Mouse (Mus musculus) gastrocnemius, postnatal 14 days (tissue): ENCODE measurements around the gene Sap30l. TPM values are rescaled to one million over a fixed set of nuclear protein-coding genes. Genes with fewer than 3 reads are reported as not detected.
"Not testable (repeated sequence)": the region's sequence is repeated elsewhere in the genome, so short reads cannot be mapped to it uniquely, and the experiment has no call there.

Experiments used
- DNase-seq: peaks from one replicate; pipeline ENCODE4 v3.0.0; 2021; ENCODE audit warnings: mixed read lengths
- intact Hi-C: fragments of 180-260 bp; cut with DNase I; formaldehyde crosslinking; loops from one replicate; pipeline ENCODE4 v1.15.1; 2025; ENCODE audit warnings: low total_unique reads
- total RNA-seq, 2 experiments: library from RNA; stranded (reverse); gene quantifications; 2 replicates each; pipeline ENCODE4 v1.2.3; 2021

Sap30l gene
- total RNA-seq, 2 experiments from 2014 or later = 22.9 to 24.5 TPM

DNA sequence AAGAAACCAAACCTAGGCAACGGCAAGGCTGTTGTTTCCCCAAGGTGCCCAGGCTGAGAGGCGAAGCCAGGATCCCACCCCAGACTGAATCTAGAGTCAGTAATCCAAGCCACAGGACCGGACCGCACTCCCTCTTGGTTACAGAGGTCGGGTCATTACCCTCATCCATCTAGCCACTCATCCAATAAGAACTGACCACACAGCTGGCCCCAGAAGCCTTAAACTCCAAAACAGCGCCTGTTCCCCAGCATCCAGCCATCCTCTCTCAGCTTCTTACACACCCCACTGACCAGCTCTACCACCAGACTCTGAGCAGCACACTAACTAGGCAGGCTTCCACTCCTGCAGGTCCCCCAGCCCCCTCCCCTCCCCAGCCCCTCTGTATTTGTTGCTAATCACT lies 6.4 kb upstream of the Sap30l start:
- no peak for DNase-seq
- intact Hi-C loops = no loop called here

GRCm38 (mm10) chr11:57797828-57798227 lies 3.6 kb upstream of the Sap30l start:
- intact Hi-C loops = no loop called here
- DNase-seq = no peak

- intact Hi-C loops = no loop called here
- no peak for DNase-seq
Observed at GRCm38 (mm10) chr11:57799456-57799855, 2.0 kb upstream of the Sap30l start.

DNA sequence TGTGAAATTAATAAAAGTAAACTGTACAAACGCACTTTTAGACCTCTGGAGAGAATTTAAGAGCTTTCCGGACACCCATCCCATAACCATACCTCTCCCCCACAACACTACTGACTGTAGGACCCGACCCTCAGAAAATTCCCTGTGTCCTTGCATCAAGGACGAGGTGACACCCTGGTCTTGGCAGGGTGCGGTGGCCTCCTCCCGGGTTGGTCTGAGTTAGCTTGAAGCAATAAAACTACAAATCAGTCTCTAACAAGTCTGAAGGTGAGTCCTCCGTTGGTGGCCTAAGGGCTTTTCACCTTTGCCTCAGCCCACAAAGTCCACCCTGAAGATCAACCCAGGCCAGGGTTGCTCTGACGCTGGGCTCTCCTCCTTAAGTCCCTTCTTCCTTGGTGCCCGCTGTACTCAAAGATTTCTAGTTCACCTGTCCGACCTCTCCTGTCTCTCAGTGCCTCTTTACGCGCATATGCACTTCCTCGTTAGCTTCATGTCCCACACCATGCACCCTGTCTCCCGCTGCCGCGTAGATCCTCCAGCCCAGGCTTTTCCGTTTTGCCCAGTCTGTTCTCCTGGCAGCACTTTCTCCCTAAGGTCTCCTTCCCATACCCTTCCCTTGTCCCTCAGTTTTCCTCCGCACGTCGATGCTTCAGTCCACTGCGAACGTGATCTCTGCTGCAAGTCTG lies 1.0 kb upstream of the Sap30l start:
- DNase-seq = no peak
- intact Hi-C loops = no loop called here

DNA sequence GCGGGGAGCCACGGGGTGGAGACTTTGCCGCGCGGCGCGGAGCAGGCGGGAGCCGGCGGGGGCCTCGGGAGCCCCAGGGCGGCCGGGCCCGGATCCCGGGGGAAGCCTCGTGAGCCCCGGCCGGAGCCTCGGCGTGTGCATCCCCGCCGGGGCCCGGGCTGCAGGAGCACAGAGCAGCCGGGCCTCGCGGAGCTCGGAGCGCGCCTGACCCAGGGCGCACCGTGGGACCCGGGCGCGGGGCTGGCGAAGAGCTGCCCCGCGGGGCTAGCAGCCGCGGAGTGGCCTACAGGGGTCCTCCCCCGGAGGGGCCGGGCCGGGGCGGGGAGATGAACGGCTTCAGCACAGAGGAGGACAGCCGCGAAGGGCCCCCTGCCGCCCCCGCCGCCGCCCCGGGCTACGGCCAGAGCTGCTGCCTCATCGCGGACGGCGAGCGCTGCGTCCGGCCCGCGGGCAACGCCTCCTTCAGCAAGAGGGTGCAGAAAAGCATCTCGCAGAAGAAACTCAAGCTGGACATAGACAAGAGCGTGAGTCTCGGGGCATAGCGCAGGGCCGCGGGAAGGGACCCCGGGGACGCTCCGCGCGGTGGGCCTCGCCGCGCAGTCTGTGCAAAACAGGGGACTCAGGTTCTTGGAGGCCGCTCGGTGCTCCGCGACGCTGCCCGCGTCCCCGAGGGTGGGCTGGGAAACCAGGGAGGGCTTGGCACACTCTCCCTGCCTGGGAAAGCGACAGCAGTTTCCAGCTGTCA lies 501 bp downstream of the Sap30l start:
- intact Hi-C loops = no loop called here
- DNase-seq = peak; percentile 80

DNA sequence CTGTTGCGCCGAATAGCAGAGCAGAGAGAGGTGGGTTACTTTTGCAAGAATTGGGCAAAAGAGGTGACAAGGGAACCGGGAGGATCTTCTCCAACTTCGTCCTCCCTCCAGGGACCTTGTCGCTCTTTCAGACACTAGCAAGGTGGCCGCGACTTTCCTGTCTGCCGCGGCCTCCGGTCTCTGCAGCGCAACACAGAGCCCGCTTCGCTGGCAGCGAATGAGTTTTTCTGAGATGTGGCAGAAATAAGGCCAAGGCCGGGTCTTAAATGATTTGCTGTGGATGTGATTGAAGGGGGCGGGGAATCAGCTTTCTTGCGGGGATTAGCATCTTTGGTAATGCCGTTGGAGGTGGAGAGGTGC lies 1.1 kb downstream of the Sap30l start:
- DNase-seq = no peak
- intact Hi-C loops = no loop called here

DNA sequence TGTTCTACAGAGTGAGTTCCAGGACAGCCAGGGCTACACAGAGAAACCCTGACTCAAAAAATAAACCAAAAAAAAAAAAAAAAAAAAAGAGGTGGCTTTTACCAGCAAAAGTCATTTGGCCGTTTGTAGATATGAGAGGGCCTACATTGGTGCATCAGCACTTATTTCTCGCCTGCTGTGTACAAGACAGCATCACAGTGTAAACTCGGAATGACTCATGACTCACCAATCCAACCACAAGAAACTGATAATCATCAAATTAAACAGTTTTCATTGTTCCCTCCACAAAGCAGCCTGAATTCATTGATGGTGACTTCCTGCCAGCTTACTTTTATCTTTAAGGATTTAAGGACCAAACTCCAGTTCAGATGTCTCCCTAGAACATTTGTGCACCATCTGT lies 3.6 kb downstream of the Sap30l start:
- intact Hi-C loops = no loop called here
- DNase-seq = no peak

- intact Hi-C loops = no loop called here
- DNase-seq = no peak
Observed at GRCm38 (mm10) chr11:57809017-57809731, 7.7 kb downstream of the Sap30l start.

- DNase-seq = no peak
- intact Hi-C loops = no loop called here
Observed at GRCm38 (mm10) chr11:57809732-57810098, 8.3 kb downstream of the Sap30l start.

DNA sequence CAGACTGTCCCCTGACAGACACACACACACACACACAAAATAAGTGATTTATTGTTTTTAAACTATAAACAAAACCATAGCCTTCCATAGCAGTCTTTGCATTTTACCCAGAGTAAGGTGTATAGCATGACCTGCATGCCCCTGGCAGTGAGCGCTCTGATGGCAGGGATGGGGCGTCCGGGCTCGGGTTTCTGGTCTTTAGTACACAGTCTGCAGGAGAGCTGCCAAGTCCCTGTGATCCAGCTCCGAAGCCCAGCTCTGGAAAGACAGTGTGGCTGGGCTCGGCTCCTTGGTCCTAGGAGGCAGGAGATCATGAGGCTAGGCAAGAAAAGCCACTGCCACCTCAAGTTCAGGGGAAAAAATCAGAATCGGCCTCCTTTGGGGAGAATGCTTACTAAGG lies 9.6 kb downstream of the Sap30l start:
- intact Hi-C loops = no loop called here
- DNase-seq = peak; percentile 67

- no peak for DNase-seq
- intact Hi-C loops = no loop called here
Observed at GRCm38 (mm10) chr11:57812212-57812611, 10.8 kb downstream of the Sap30l start.

DNA sequence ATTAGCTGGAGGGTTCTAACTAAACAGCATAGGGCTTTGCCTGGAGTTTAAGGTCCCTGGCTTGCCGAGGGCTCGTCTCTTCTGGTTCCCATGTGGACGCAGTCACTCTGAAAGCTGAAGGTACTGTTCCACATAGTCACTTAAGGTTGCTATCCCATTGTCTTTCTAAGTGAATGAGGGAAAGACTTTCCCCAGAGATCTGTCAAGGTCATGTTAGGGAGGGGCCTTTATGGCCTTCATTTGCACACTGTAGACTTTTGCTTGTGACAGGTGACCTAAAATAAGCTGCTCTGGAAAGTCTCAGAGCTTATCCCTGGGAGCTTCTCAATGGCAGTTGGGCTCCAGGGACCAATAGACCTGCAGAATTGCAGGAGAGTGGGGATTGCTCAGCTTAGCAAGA lies 12.2 kb downstream of the Sap30l start:
- intact Hi-C loops = no loop called here
- no peak for DNase-seq

GRCm38 (mm10) chr11:57818189-57818588 lies 16.8 kb downstream of the Sap30l start:
- intact Hi-C loops = loop anchor here (2.0 kb wide), 1 partner anchor 117 kb away; no protein-coding TSS in a partner anchor
- no peak for DNase-seq

DNA sequence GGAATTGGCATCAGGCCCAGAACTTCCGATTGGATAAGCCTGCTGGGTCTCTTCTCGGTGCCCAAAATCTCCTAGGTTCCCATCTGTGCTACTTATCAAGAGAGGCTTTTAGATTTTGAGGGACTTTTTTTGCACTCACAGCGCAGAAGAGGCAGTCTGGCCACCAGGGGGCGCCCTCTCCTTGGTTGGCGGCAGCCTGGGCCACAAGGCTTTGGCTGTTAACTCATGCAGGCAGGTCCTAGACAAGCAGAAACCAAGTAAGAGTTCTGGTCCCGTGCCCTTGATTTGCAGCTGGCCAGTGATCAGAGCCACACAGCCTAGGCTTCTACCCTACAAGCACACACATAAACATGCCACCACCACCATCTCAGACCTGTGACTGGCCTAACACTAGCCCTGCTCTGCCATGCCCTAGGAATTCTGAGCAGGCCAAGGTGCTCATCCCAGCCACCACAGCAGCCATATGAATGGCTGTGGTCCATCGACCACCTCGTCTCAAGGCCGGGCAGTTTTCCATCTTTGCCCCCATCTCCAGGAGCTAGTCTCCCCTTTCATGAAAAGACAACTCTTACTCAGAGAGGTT lies 18.7 kb downstream of the Sap30l start:
- intact Hi-C loops = loop anchor here (2.0 kb wide), 1 partner anchor 115 kb away; no protein-coding TSS in a partner anchor
- peak; percentile 86 for DNase-seq

- intact Hi-C loops = not testable (repeated sequence)
Observed at GRCm38 (mm10) chr11:57823159-57823558, 21.7 kb downstream of the Sap30l start.

GRCm38 (mm10) chr11:57823714-57824113 lies 22.3 kb downstream of the Sap30l start:
- intact Hi-C loops = no loop called here
- no peak for DNase-seq

More at GRCm38 (mm10) chr11:57823159-57823558, 21.7 kb downstream of the Sap30l start:
- not testable (repeated sequence) for DNase-seq

GRCm38 (mm10) chr11:57825234-57825633 lies 23.8 kb downstream of the Sap30l start:
- DNase-seq, intact Hi-C loops: not testable (repeated sequence)

GRCm38 (mm10) chr11:57827048-57827914 lies 25.8 kb downstream of the Sap30l start:
- intact Hi-C loops = no loop called here
- no peak for DNase-seq

GRCm38 (mm10) chr11:57827915-57828545 lies 26.6 kb downstream of the Sap30l start:
- intact Hi-C loops = no loop called here
- DNase-seq = no peak
